Mouse (Mus musculus) cerebellum, adult 2 months (tissue): ENCODE results near the gene Spo11.

Source experiments
- CTCF ChIP-seq: fragments of 200-500 bp; IDR thresholded peaks from 2 replicates; pipeline ENCODE4 v1.5.1; 2011; ENCODE audit warnings: low read depth, mild to moderate bottlenecking, control low read depth, low read length, moderate library complexity, borderline replicate concordance; ENCODE audit not compliant: insufficient read depth
- POLR2A ChIP-seq: fragments of 200-500 bp; IDR thresholded peaks from 2 replicates; pipeline ENCODE4 v1.6.1; 2011; ENCODE audit warnings: low read length, control low read depth, borderline replicate concordance; ENCODE audit not compliant: insufficient read depth

GRCm38 (mm10) chr2:172978131-172978633 lies 682 bp downstream of the Spo11 start:
- TF ChIP-seq CTCF (no peak), POLR2A (no peak)
